Mouse (Mus musculus) left cerebral cortex, adult 18-20 months (tissue): ENCODE data around the gene Doc2g. TPM values are rescaled to one million over a fixed set of nuclear protein-coding genes. Genes with fewer than 3 reads are reported as not detected.
"Not testable (repeated sequence)": the region's sequence is repeated elsewhere in the genome, so short reads cannot be mapped to it uniquely, and the experiment has no call there.

Experiments
- DNase-seq, 2 experiments: peaks; one replicate each; pipeline ENCODE4 v3.0.0; 2021 to 2022; ENCODE audit warnings: low spot score in 2 of 2, mixed read lengths in 1 of 2
- total RNA-seq, 2 experiments: library from RNA; stranded (reverse); gene quantifications; 2 replicates each; pipeline ENCODE4 v1.2.3; 2021

Doc2g gene
- total RNA-seq, 2 experiments from 2014 or later = 3.5 to 4.9 TPM

DNA sequence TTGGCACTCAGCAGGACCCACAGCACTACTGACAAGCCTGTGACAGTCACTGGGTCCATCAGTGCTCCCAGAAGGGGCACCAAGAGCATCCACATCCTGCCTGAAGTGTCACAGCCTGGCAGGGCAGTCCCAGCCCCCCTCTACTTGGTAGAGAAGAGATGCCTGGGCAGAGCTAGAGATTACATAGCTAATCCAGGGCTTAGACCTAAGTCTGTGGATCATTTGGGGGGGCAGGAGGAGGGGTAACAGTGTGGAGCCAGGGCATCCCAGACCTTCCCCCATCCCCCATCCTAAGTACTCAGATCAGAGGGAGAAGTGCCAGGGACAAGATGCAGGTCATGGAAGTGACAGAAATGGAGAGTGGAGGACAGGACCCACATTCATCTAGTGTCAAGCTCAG is 11.7 kb downstream of the Doc2g start:
- DNase-seq = no peak

DNA sequence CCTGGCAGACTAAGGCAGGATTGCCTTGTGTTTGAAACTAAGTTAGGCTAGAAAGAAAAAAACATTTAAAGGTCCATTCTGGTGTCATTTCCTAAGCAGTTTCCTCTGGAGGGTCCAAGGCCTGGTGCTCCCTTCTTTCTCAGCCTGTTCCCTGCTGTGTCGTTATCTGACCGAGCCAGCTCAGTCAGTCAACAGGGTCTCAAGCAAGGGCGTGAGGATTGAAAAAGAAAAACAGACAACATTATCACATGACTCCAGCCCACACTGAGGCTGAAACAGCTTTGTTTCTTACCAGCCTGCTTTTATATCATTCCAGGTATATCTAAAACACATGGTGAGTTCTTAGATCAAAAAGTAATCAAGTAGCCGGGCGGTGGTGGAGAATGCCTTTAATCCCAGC is 12.5 kb downstream of the Doc2g start:
- DNase-seq = no peak

DNA sequence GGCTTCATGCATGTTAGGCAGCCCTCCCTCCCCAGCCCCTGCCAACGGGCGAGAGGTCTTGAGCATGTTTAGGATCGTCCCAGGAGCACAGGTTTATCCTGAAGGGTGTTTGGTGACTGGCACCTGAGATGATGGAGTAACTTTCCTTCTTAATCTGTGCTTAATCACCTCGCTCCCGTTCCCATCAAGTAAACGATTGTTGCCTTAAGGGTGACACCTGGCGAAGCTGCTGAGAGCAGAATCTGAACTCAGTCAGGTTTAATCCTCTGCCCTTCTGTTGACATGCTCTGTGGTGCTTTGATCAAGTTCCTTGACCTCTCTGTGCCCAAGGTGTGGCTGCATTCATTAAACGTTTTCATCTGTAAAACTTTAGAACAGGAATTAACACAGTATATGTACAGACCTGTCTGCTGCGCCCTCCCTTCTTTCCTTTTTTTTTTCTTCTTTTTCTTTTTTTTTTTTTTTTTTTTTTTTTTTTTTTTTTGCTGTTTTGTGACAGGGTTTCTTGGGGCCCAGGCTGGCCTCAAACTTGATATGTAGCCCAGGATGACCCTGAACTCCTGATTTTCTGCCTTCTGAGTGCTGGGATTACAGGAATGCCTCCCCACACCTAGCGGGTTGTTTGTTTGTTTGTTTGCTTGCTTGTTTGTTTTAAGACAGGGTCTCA is 14.9 kb downstream of the Doc2g start:
- DNase-seq = no peak

DNA sequence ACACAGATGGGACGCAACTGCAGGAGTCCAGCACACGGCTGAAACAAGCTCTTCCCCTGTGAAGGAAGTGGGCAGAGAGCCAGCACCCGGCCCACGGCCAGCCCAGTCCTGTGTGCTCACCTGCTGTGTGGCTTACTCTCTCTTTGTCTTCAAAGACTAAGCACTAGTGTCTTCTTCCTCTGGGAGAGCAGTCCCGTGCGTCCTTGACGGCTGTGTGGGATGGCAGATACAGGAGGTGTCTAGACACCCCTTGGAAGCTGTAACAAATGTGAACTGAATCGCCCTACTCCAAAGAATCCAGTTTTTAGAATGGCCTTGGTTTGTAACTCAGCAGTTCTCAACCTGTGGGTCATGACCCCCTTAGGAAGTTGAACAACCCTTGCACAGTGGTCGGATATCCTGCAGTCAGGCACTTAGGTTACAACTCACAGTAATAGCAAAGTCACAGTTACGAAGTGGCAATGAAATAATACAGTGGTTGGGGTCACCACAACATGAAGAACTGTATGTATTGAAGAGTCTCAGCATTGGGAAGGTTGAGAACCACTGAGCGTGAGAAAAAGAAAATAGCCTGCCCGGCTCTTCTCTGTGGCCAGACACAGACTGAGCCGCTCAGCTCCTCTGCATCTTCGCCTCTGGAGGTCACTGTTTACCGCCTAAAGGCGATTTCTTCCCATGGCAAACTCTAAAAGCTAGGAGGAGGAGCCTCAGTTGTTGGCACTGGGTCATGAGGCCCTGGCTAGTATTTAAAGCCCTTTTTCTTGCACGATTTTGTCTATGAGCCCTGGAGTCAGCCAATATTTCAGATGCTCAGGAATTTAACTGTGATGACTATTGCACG is 15.8 kb downstream of the Doc2g start:
- DNase-seq = peak; percentile 69 to 82

DNA sequence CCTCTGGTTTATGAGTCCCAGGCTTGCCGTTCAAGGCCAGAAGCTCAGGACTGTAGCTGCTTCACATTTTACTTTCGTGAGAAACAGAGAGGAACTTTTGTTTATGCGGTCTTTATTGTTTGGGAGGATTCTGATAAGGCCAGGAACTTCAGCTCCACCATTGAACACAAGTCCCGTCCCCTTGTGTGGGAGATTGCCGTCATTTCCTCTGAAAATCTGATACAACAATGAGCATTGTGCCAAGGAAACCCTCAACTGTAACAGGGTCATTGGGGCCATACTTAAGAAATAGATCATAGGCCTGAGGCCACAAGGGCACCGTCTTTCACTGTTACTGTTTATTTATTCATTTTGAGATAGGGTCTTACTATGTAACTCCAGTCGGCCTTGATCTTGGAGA is 20.1 kb downstream of the Doc2g start:
- DNase-seq = no peak

DNA sequence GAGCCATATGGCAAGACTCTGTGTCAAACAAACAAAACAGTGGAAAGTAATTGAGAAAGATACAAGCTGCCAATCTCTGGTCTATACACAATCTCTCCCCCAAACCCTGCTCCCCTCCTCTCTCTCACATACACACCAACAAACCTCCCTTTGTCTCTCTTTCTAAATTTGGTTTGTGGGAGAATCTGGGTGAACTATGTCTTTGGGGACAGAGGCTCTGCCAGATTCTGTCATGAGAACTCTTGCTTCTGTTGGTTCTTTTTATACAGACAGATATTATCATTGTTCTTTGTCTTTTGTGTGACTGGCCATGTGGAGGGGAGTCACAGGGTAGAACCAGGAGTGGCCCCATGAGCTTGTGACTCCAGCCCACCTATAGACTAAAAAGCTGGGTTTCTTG is 24.5 kb downstream of the Doc2g start:
- no peak for DNase-seq

DNA sequence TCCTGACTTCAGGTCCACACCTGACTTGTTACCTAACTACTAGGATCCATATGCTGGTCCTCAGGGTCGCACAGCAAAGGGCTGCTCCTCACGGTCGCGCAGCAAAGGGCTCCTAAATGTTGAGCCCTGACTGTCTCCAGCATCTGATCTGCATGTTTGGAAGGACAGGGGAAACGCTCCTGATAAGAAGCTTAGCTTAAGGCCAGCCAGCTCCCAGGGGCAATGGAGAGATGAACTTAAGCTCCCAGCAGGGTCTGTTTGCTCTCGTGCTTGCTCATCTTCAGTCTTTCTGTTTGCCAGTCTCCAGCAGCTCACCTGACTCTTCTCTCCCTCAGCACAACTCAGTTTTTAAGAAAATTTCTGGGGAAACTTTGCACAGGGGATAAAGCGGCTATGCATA is 29.6 kb downstream of the Doc2g start:
- DNase-seq = no peak

DNA sequence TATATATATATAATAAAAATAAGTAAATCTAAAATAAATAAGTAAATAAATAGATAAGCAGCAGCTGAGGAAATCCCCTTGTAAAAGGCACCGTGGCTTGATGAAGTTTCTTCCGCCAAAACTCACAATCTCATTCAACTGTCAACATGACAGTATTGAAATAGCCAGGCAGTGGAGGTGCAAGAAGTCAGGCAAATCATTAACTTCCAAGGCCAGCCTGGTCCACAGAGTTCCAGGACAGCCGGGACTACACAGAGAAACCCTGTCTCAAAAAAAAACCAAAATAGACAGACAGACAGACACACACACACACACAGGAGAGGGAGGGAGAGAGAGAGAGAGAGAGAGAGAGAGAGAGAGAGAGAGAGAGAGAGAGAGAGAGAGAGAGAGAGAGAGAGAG is 30.2 kb downstream of the Doc2g start:
- no peak for DNase-seq

DNA sequence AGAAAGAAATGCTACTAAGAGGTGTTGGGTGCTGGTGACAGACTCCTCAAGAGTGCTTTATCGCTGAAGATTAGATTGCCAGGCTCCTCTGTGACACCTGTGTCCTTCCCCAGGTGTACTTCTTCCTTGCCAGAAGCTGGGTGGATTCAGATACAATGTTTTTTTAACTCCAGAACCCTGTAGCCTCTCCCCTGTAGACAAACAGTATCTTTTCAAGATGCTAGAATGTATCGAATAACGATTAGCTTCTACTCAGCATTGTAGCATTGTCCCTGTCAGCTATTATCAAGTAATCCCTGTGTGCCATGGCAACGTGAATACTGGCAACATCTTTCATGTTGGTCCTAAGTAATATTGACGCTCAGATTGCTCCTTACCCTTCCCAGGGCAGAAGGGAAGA is 30.6 kb downstream of the Doc2g start:
- no peak for DNase-seq

DNA sequence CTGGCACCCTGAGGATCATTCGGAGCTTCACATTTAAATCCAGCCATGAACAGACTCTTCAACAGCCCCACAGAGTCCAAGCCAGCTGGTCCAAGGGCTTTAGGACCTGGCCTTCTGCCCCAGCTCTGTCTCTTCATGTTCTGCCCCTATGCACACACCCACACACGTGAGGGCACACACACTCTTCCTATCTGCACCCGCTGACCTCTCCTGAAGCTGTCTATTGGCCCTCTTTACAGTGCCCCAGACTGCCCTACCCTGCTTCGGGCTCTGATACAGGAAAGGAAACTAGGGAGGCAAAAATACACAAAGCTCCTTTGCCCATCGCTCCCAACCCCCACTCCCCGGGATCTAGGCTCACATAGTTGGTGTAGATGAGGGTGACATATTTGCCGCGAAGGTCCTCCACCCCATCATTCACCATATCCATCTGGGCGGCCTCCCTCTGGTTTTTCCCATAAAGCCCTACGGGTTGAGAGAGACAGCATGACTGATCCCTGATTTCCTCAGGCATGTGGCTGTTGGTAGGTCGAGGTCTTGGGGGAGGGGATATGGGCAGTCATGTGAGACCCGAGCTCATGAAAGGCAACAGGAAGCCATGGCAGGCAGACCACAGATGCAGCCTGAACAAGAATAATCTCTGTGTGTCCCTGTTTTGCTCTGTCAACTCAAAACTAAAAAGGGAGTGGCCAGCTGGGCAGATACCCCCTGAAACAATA is 33.4 kb downstream of the Doc2g start:
- DNase-seq = no peak

DNA sequence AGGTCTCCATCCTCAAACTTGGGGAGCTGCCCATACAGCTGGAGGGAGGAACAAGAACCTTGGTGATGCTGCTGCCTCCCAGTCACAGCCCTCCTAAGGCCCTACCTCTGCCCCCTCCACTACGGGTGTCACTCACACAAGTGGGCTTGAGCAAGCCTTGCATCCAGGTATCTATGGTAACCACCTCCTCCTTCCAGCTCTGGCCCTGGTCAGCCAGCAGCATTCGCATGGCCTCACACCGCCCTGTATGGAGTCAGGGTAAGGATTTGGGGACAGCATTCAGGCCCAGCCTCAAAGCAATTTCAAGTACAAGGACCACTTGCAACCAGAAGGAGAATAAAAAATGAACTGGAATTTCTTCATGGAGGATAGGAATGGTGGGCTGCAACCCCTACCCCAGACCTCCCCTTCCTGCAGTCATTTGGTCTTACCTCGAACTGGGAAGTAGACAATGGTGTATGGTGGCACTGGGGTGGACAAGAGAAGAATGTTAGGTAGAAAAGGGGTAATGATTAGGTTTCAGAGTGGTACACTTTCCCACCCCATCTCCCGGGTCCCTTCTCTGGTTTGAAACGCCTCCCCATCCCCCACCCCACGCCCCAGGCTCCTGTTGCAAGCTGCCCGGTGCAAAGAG is 34.2 kb downstream of the Doc2g start:
- DNase-seq = not testable (repeated sequence)

DNA sequence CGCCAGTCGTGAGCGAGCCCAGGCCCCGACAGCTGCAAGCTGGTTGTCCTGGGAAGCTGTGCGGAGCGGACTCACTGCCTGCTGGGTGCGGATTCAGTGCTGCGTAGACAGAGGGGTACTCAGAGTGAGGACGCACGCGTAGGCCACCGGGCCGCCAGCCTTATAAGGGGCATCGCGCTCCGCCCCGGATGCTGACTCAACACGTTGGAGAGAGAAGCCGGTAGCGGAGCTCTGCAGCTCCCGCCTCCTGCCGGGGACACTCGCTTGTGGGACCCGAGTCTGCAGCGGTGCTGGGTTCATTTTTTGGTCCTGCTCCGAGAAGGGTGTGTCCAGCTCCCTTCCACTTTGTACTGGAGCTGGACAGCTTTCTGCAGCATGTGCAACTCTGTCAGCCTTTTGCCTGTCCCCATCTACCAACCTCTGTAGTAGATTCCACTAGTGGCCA is 34.7 kb downstream of the Doc2g start, which contains the start of gene Gstp1:
Gene Gstp1, minus strand, starts transcription at position 198 of the 445 bp plus-strand sequence.
- DNase-seq = peak; percentile 87 to 90

DNA sequence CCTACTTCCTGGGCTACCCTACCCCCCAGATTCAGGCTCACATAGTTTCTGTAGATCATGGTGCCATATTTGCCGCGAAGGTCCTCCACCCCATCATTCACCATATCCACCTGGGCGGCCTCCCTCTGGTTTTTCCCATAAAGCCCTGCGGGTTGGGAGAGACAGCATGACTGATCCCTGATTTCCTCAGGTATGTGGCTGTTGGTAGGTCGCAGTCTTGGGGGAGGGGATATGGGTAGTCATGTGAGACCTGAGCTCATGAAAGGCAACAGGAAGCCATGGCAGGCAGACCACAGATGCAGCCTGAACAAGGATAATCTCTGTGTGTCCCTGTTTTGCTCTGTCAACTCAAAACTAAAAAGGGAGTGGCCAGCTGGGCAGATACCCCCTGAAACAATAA is 37.8 kb downstream of the Doc2g start:
- DNase-seq = not testable (repeated sequence)

DNA sequence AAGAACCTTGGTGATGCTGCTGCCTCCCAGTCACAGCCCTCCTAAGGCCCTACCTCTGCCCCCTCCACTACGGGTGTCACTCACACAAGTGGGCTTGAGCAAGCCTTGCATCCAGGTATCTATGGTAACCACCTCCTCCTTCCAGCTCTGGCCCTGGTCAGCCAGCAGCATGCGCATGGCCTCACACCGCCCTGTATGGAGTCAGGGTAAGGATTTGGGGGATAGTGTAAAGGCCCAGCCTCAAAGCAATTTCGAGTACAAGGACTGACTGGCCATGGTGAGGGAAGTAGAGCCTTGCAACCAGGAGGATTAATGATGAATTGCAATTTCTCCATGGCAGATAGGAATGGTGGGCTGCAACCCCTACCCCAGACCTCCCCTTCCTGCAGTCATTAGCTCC is 38.4 kb downstream of the Doc2g start:
- DNase-seq = not testable (repeated sequence)

DNA sequence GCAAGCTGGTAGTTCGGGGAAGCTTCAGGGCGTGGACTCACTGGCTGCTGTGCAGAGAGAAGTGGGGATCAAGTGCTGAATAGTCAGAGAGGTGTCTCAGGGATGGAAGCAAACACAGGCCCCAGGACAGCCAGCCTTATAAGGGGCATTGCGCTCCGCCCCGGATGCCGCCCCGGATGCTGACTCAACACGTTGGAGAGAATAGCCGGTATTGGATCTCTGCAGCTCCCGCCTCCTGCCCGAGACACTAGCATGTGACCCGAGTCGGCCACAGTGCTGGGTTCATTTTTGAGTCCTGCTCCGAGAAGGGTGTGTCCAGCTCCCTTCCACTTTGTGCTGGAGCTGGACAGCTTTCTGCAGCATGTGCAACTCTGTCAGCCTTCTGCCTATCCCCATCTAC is 39.0 kb downstream of the Doc2g start:
- no peak for DNase-seq

DNA sequence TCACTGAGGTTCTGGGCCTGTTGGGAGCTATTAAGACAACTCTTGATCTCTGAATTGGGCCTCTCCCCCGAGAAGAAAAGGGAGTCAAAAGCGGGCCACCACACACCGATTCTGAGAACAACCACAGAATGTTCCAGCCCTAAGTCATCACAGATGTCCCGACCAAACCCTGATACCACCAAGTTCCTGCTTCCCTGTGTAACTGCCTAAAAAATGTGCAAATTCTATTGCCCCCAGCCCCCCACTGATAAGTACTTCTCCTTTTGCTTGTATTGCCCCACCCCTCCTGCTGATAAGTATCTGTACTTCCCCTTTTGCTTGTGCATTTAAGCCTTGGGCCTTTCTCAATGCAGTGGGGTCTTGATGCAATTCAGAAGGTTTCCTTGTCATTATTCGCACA is 41.0 kb downstream of the Doc2g start:
- DNase-seq = not testable (repeated sequence)

DNA sequence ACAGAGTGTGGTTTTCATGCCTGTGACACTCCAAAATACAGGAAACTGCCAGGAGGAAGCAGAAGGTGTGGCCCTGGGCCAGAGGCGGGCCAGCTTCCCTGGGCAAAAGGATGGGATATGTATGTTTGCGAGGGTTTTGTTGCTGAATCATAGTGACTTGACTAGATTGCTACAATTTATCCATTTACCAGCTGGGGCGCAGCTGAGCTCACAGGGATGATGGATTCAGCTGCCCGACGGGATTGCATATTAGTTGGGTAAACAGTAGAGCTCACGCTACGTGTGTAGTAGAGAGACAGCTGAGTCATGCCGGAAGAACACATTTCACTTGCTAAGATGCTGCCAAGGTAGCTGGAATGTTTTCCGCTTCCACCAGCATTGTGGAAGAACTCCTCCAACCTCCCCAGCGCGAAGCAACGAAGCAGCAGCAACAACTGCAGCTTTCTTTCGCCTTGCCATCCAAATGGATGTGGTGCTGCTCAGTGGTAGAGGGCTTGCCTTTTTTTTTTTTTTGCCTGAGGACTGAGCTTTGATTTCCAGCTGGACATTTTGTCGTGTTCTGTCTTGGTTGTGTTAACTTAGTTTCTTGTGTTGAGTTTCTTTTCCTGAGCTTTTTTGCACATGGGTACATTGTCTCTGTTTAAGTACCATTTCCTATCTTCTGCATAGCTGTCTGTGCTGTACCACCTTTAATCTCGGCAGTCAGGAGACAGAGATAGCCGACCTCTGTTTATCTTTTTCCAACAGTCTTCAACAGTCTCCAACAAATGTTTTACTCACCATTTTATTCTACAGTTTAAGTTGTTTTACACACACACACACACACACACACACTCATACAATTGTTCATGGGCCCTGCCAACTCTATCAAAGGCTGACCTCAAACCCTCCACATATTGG is 43.1 kb downstream of the Doc2g start, which contains the start of gene Gstp2:
Gene Gstp2, minus strand, starts transcription at position 58 of the 900 bp plus-strand sequence.
- peak; percentile 80 to 82 for DNase-seq

DNA sequence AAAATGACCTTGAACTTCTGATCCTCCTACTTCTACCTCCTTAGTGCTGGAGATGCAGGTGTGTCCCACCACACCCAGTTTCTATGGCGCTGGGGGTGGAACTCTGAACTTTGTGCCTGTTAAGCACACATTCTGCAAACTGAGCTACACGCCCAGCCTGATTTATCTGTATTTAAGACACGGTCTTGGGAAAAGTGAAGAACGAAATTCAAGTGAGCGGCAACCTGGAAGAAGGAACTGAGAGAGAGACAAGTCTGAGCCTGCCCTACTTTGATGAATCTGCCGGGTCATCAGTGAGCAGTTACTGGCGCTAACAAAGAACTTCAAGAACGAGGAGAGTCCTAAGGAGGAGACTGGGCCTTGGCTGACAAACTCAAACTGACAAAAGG is 43.7 kb downstream of the Doc2g start:
- DNase-seq = no peak

DNA sequence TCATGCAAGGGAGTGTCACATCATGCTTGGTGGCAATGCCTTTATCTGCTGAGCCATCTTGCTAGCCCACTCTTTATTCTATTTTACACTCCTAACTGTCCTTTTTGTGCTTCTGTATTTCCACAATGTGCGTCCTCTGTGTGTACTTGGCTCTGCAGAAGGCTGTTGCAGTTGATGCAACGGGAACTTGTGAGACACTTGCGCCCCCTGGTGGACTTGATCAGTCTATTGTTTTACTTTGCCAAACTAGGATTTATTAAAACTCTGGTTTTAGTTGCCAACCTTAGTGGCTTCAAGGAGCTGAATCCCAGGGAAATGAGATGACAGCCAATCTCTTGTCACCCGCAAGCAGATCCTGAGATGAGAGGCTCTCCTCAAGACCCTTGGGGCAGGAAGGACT is 44.7 kb downstream of the Doc2g start:
- DNase-seq = peak; percentile 69 to 84

DNA sequence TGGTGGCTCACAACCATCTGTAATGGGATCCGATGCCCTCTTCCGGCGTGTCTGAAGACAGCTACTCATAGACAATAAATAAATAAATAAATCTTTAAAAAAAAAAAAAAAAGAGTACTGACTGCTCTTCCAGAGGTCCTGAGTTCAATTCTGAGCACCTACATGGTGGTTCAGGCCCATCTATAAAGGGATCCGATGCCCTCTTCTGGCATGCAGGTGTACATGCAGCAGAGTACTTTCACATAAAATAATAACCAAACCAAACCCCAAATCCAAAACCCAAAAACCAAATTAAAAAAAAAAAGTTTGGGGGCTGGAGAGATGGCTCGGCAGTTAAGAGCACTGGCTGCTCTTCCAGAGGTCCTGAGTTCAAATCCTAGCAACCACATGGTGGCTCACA is 46.0 kb downstream of the Doc2g start:
- DNase-seq = not testable (repeated sequence)
